Mouse (Mus musculus) hindbrain, postnatal 0 days (tissue): Measurements from ENCODE around the gene En1. TPM values are rescaled to one million over a fixed set of nuclear protein-coding genes. Genes with fewer than 3 reads are reported as not detected.

ENCODE experiments used
- ATAC-seq: fragments of 200-750 bp; cut with Nextera tagmentation; 2 replicates; pipeline ENCODE4 v1.8.0; 2017; ENCODE audit warnings: mild to moderate bottlenecking, moderate TSS enrichment, moderate library complexity
- DNase-seq: peaks from one replicate; pipeline ENCODE4 v3.0.0-alpha.2; 2015; ENCODE audit warnings: low spot score
- H3K27ac ChIP-seq: fragments of 300-500 bp; sonication (generic); 2 replicates; pipeline ENCODE4 v1.5.1; 2014; ENCODE audit warnings: mild to moderate bottlenecking
- H3K27me3 ChIP-seq: fragments of 300-500 bp; sonication (generic); 2 replicates; pipeline ENCODE4 v1.6.1; 2014; ENCODE audit warnings: low read length, mixed read lengths; ENCODE audit not compliant: insufficient read depth
- H3K36me3 ChIP-seq: fragments of 300-500 bp; sonication (generic); 2 replicates; pipeline ENCODE4 v1.6.1; 2014; ENCODE audit warnings: low read length, mixed read lengths; ENCODE audit not compliant: insufficient read depth
- H3K4me1 ChIP-seq: fragments of 300-500 bp; sonication (generic); 2 replicates; pipeline ENCODE4 v1.6.1; 2014; ENCODE audit warnings: antibody characterized with exemption, low read length, mixed read lengths; ENCODE audit not compliant: insufficient read depth
- H3K4me2 ChIP-seq: fragments of 300-500 bp; sonication (generic); 2 replicates; pipeline ENCODE4 v1.6.1; 2014; ENCODE audit warnings: low read depth, mild to moderate bottlenecking, low read length, moderate library complexity, mixed read lengths
- H3K4me3 ChIP-seq: fragments of 300-500 bp; sonication (generic); 2 replicates; pipeline ENCODE4 v1.5.1; 2014; ENCODE audit warnings: low read length
- H3K9ac ChIP-seq: fragments of 300-500 bp; sonication (generic); replicated peaks from 2 replicates; pipeline ENCODE4 v1.6.1; 2014; ENCODE audit warnings: mild to moderate bottlenecking, low read length, moderate library complexity, mixed read lengths
- H3K9me3 ChIP-seq: fragments of 300-500 bp; sonication (generic); 2 replicates; pipeline ENCODE4 v1.6.1; 2016; ENCODE audit warnings: low read length, mixed read lengths
- CTCF ChIP-seq: IDR thresholded peaks from 2 replicates; pipeline ENCODE4 v1.5.1; 2016; ENCODE audit warnings: antibody characterized with exemption, control low read depth, low read depth
- WGBS: fragments of 180-500 bp; shearing (Covaris S2); extraction: QIAGEN DNeasy Blood & Tissue Kit; methylation state at CpG from one replicate; pipeline ENCODE4 v1.1.7; 2014; 5-methylcytosine and 5-hydroxymethylcytosine counted together
- polyA plus RNA-seq: library from polyadenylated mRNA; unstranded; fragments of >200 nt; fragmentation: Nextera tagmentation; extraction: Ambion mirVana; gene quantifications from 2 replicates; pipeline ENCODE4 v1.2.1, GENCODE M21; 2015
- total RNA-seq: library from RNA; depleted of rRNA; stranded (reverse); fragments of >200 nt; gene quantifications from 2 replicates; pipeline ENCODE4 v1.2.3, GENCODE M21; 2014

En1 gene
- total and polyA plus RNA-seq, 2 experiments from 2014 or later = 6.9 to 13.0 TPM

DNA sequence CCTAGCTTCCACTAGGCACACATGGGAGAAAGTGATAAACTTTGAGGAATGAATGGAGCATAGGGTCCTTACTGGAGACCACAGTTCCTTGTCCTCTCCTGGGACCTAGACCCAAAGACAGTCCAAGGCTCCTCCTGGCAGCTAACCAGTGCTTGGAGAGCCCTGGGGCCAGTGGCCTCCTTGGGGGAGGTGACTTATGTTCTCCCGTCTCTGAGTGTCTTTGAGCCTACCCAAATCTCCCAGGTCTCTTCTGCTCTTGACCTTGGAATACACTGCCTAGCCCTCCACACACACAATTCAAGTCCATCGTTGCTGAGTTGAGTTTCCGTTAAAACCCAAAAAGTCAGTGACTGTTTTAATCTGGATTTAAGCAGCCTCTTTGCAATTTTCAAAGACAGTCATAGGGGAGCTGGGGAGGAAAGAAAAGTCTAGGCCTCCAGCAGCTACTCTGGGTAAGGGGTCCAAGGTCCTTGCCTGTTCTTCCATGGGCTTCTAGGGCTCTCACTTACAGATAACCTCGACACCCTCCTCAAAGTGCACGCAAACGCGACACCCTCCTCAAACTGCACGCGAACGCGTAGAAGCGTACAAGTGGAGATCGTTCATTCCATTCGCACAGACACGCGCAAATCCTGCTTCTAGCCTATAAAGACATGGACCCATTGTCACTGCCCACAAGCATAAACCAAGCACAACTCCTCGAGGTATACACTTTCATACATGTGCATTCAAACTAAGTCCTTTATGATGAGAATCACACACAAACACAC, 6.6 kb upstream of the En1 start:
- WGBS = 6% methylated on average over 17 of the region's 17 CpGs
- no peaks in the 10 kb centered on the region for H3K4me1 ChIP-seq
- no peaks in the 10 kb centered on the region for H3K36me3 ChIP-seq
- peak overlapping the region; percentile 51 for H3K4me2 ChIP-seq
- no peak for TF ChIP-seq CTCF
- H3K9me3 ChIP-seq = no peaks in the 10 kb centered on the region
- H3K27me3 ChIP-seq = peaks cover 83% of the 10 kb centered on the region
- DNase-seq (no peak), ATAC-seq (no peak)
- no peak overlapping the region for H3K9ac ChIP-seq
- no peak overlapping the region for H3K27ac ChIP-seq
- peak overlapping the region; percentile 28; the same call in 1 of the 2 replicates for H3K4me3 ChIP-seq

DNA sequence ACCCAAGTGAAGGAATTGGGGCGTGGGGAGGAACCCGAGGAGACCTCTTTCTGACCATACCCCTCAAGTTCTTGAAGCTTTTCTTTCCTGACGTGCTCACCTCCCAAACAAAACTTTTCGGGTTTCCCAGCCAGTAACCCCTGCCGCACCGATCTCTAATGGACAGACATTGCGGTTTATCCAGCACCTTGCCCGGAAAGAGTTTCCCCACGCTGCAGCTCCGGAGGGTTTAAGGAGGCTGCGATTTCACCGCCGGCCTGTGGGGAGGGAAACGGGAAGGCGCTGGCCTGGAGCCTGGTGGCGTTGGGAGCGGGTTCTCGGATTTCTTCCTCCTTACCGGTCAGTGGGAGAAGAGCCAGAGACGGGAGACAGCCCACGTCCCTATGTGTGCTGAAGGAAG, 5.9 kb upstream of the En1 start:
- no peak for DNase-seq
- Histone ChIP-seq H3K4me2 (peak overlapping the region; percentile 51), H3K4me1 (no peaks in the 10 kb centered on the region), H3K27ac (no peak overlapping the region), H3K9me3 (no peaks in the 10 kb centered on the region), H3K9ac (peak overlapping the region; percentile 28; the same call in 1 of the 2 replicates), H3K27me3 (peaks cover 82% of the 10 kb centered on the region), H3K4me3 (peak overlapping the region; percentile 28), H3K36me3 (no peaks in the 10 kb centered on the region)
- TF ChIP-seq CTCF = peak; percentile 47
- 1% methylated on average over 21 of the region's 21 CpGs for WGBS
- 0 out of 2 replicates have a peak, but pooled peaks have one; percentile 36 for ATAC-seq

DNA sequence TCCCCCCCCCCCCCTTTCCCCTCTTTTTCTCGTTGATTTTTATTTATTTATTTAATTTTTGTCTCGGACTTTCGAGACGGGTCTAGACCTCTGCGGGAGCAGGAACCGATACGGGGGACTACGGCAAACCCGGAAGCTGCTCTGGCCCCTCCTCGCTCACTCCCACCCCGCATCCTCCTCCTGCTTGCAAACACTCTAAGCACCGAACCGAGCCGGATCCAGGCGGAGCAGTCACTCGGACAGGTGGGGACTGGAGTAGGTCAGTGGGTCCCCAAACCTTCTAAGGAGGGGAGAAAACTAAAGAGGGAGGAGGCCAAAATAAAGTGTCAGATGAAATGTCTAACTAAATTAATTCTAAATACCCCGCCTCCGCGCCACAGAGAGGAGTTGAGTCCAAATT, 5.4 kb upstream of the En1 start:
- under 1% methylated on average over 19 of the region's 19 CpGs for WGBS
- no peak overlapping the region for H3K27ac ChIP-seq
- H3K9me3 ChIP-seq = no peaks in the 10 kb centered on the region
- H3K27me3 ChIP-seq = peaks cover 81% of the 10 kb centered on the region
- H3K36me3 ChIP-seq = no peaks in the 10 kb centered on the region
- DNase-seq = no peak
- no peak for TF ChIP-seq CTCF
- H3K4me1 ChIP-seq = no peaks in the 10 kb centered on the region
- peak overlapping the region; percentile 28; the same call in 1 of the 2 replicates for H3K9ac ChIP-seq
- peak; percentile 64 for ATAC-seq
- H3K4me2 ChIP-seq = peak overlapping the region; percentile 51
- H3K4me3 ChIP-seq = peak overlapping the region; percentile 28

DNA sequence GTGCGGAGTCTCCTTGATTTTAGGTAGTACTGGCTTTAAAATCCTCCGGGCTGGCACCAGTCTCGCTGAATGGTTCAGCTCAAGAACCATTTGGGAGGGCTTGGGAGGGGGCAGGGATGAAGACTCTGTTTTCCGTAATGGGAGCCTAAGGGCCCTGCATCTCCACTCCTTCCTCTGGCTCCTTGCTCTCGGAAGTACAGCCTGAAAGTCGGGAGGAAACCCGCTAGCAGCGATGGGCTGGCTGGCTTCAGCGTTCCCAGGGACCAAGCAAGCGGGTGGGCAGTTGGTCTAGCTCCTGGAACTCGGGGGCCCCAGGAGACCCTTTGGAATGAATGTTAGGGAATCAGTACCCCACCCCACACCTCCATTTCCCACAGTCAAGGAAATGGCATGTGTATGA, 4.9 kb upstream of the En1 start:
- ATAC-seq (no peak), DNase-seq (no peak)
- under 1% methylated on average over 11 of the region's 11 CpGs for WGBS
- no peak overlapping the region for H3K27ac ChIP-seq
- no peak overlapping the region; the same call in 1 of the 2 replicates for H3K9ac ChIP-seq
- H3K4me1 ChIP-seq = no peaks in the 10 kb centered on the region
- no peak for TF ChIP-seq CTCF
- no peaks in the 10 kb centered on the region for H3K36me3 ChIP-seq
- peaks cover 80% of the 10 kb centered on the region for H3K27me3 ChIP-seq
- no peaks in the 10 kb centered on the region for H3K9me3 ChIP-seq
- peak overlapping the region; percentile 28 for H3K4me3 ChIP-seq
- peak overlapping the region; percentile 51 for H3K4me2 ChIP-seq

DNA sequence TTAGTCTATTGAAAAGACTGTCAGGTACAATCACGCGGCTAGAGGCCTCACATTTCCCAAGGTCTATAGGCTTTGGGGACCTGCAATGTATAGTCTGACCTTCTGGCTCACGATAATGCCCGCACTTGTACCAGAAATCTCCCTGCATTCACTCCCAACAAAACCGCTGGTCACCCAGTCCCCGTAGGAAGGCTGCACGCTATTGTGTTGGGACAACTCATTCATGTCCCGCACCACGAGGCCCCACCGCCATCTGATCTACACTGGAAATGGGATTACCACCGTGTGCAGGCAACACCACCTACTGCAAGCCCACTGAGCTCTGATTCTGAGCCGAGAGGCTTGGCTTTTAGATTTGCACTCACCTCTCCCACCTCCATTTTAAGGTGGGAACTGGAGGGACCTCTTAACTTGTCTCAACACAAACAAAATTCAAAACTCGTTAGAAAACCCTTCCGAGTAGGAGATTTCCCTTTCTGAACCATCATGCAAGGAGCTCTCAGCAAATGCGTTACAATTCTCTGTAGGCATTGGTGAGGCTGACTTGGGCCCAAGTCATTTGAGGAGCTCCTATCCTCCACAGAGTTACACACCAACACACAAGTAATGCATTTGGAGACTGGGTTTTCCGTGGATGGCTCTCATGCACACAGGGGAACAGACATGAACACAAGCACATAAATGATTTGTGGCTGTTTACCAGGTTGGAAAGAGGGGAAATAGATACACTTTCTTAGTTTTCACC, 3.9 kb upstream of the En1 start:
- DNase-seq (no peak), ATAC-seq (no peak)
- TF ChIP-seq CTCF = no peak
- H3K36me3 ChIP-seq = no peaks in the 10 kb centered on the region
- no peaks in the 10 kb centered on the region for H3K9me3 ChIP-seq
- H3K4me2 ChIP-seq = peak overlapping the region; percentile 62
- H3K27ac ChIP-seq = no peak overlapping the region
- no peak overlapping the region for H3K9ac ChIP-seq
- H3K4me3 ChIP-seq = no peak overlapping the region
- peaks cover 74% of the 10 kb centered on the region for H3K27me3 ChIP-seq
- 7% methylated on average over 16 of the region's 16 CpGs for WGBS
- H3K4me1 ChIP-seq = no peaks in the 10 kb centered on the region

DNA sequence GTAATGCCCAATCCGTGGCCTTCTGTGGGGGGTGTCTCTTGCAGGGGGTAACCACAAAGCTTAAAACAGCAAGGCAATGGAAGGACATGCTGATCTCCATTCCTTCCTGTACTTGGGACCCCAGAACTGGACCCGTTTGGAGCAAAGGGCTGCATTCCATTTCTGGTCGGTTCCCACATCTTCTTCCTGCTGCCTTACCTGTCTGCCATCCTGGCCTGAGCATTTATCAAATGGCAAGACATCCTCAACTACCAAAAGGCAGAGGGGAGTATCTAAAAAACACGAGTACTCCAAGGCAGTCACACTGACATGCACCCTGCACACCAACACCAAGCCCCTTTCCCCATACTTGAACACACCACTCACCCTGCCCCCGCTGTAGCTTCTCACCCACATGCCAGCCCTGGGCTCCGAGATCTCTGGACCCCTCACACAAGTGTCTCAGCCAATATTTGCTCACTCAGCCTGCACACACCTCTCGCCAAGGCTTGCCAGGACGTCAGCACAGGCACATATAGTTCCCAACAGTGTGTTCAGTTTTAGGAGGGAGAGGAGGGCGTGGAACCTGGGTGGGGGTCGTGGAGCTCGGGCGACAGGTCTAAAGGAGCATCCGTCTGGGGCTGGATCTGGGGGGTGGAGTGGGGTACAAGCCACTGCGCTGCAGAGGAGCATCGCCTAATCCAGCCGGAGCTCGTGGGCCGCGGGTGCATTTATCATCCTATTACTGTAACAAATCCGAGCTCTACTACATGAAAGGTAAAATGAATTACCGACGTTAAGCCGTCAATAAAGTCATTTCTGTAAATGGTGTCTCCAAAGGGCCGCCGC, 2.7 kb upstream of the En1 start:
- 3% methylated on average over 25 of the region's 25 CpGs for WGBS
- Histone ChIP-seq H3K4me2 (peak overlapping the region; percentile 62), H3K4me1 (no peaks in the 10 kb centered on the region), H3K4me3 (peak overlapping the region; percentile 19; the same call in 1 of the 2 replicates), H3K9ac (peak overlapping the region; percentile 15; the same call in 1 of the 2 replicates), H3K36me3 (no peaks in the 10 kb centered on the region), H3K27me3 (peaks cover 64% of the 10 kb centered on the region), H3K27ac (0 out of 2 replicates have a peak overlapping the region, but pooled peaks have one; percentile 26), H3K9me3 (no peaks in the 10 kb centered on the region)
- ATAC-seq = no peak
- no peak for TF ChIP-seq CTCF
- peak; percentile 1 for DNase-seq
